Mouse (Mus musculus): ENCODE measurements around the gene Gnai1. TPM values are rescaled to one million over a fixed set of nuclear protein-coding genes. Genes with fewer than 3 reads are reported as not detected.
A peak's percentile ranks its signal among the peaks of the same experiment; 100 is the strongest.

Gnai1 gene
- polyA plus RNA-seq, 1 experiment from 2014 or later, result 90.6 TPM

- Histone ChIP-seq H3K9me3 (no peaks in the 10 kb centered on the region), H3K36me3 (replicated peaks) (no peaks in the 10 kb centered on the region), H3K4me1 (no peaks in the 10 kb centered on the region), H3K4me2 (no peak overlapping the region), H3K4me3 (no peak overlapping the region), H3K9ac (no peak overlapping the region), H3K27ac (no peak overlapping the region), H3K27me3 (replicated peaks) (no peaks in the 10 kb centered on the region)
- ATAC-seq (replicated peaks), result peak; percentile 45; the same call in 1 of the 2 replicates
- WGBS, result 71% methylated on average over 8 of the region's 8 CpGs
Measured at GRCm38 (mm10) chr5:18330726-18331125, 29.4 kb downstream of the Gnai1 start.

- 65% methylated on average over 6 of the region's 6 CpGs for WGBS
- no peaks in the 10 kb centered on the region for H3K36me3 ChIP-seq (replicated peaks)
Measured at GRCm38 (mm10) chr5:18326159-18326558, 34.0 kb downstream of the Gnai1 start.

GRCm38 (mm10) chr5:18323534-18323933 is 36.6 kb downstream of the Gnai1 start:
- Histone ChIP-seq H3K4me1 (no peaks in the 10 kb centered on the region), H3K4me2 (no peak overlapping the region), H3K27me3 (replicated peaks) (no peaks in the 10 kb centered on the region), H3K4me3 (no peak overlapping the region), H3K27ac (no peak overlapping the region), H3K36me3 (replicated peaks) (no peaks in the 10 kb centered on the region), H3K9ac (no peak overlapping the region), H3K9me3 (no peaks in the 10 kb centered on the region)
- no peak for ATAC-seq (replicated peaks)
- 50% methylated on average over 9 of the region's 9 CpGs for WGBS

More at GRCm38 (mm10) chr5:18326159-18326558, 34.0 kb downstream of the Gnai1 start:
- no peak for ATAC-seq (replicated peaks)
- Histone ChIP-seq H3K9me3 (no peaks in the 10 kb centered on the region), H3K4me3 (no peak overlapping the region), H3K27me3 (replicated peaks) (no peaks in the 10 kb centered on the region), H3K9ac (no peak overlapping the region), H3K4me1 (no peaks in the 10 kb centered on the region), H3K27ac (no peak overlapping the region), H3K4me2 (no peak overlapping the region)

- 79% methylated on average over 3 of the region's 3 CpGs for WGBS
- Histone ChIP-seq H3K4me2 (no peak overlapping the region), H3K27ac (no peak overlapping the region), H3K9me3 (no peaks in the 10 kb centered on the region), H3K27me3 (replicated peaks) (no peaks in the 10 kb centered on the region), H3K36me3 (replicated peaks) (no peaks in the 10 kb centered on the region), H3K4me3 (no peak overlapping the region), H3K4me1 (no peaks in the 10 kb centered on the region), H3K9ac (no peak overlapping the region)
- no peak for ATAC-seq (replicated peaks)
Measured at GRCm38 (mm10) chr5:18321661-18322060, 38.5 kb downstream of the Gnai1 start.

- WGBS, result 80% methylated on average over 4 of the region's 4 CpGs
Measured at GRCm38 (mm10) chr5:18318846-18319245, 41.3 kb downstream of the Gnai1 start.

GRCm38 (mm10) chr5:18307229-18307804 is 52.8 kb downstream of the Gnai1 start:
- no peaks in the 10 kb centered on the region for H3K36me3 ChIP-seq (replicated peaks)
- H3K4me2 ChIP-seq, result no peak overlapping the region
- no peaks in the 10 kb centered on the region for H3K4me1 ChIP-seq
- no peaks in the 10 kb centered on the region for H3K9me3 ChIP-seq
- WGBS, result 68% methylated on average over 1 of the region's 1 CpGs
- ATAC-seq (replicated peaks), result no peak
- H3K4me3 ChIP-seq, result no peak overlapping the region
- no peak overlapping the region for H3K27ac ChIP-seq
- no peak overlapping the region for H3K9ac ChIP-seq
- H3K27me3 ChIP-seq (replicated peaks), result no peaks in the 10 kb centered on the region

More at GRCm38 (mm10) chr5:18318846-18319245, 41.3 kb downstream of the Gnai1 start:
- Histone ChIP-seq H3K4me2 (no peak overlapping the region), H3K9me3 (no peaks in the 10 kb centered on the region), H3K9ac (no peak overlapping the region), H3K27me3 (replicated peaks) (no peaks in the 10 kb centered on the region), H3K27ac (no peak overlapping the region), H3K36me3 (replicated peaks) (no peaks in the 10 kb centered on the region), H3K4me1 (no peaks in the 10 kb centered on the region), H3K4me3 (no peak overlapping the region)
- ATAC-seq (replicated peaks), result no peak

GRCm38 (mm10) chr5:18296584-18296983 is 63.6 kb downstream of the Gnai1 start:
- no peak overlapping the region for H3K4me2 ChIP-seq
- no peak overlapping the region for H3K4me3 ChIP-seq
- no peaks in the 10 kb centered on the region for H3K9me3 ChIP-seq
- no peaks in the 10 kb centered on the region for H3K27me3 ChIP-seq (replicated peaks)
- H3K4me1 ChIP-seq, result no peaks in the 10 kb centered on the region
- ATAC-seq (replicated peaks), result no peak
- H3K27ac ChIP-seq, result no peak overlapping the region
- H3K9ac ChIP-seq, result no peak overlapping the region
- 85% methylated on average over 2 of the region's 2 CpGs for WGBS
- H3K36me3 ChIP-seq (replicated peaks), result no peaks in the 10 kb centered on the region

GRCm38 (mm10) chr5:18292744-18293143 is 67.4 kb downstream of the Gnai1 start:
- Histone ChIP-seq H3K4me3 (no peak overlapping the region), H3K9ac (no peak overlapping the region), H3K36me3 (replicated peaks) (0 out of 2 replicates have a peak, but pooled peaks cover 6% of the 10 kb centered on the region), H3K9me3 (no peaks in the 10 kb centered on the region), H3K27me3 (replicated peaks) (no peaks in the 10 kb centered on the region), H3K4me1 (no peaks in the 10 kb centered on the region), H3K27ac (no peak overlapping the region), H3K4me2 (no peak overlapping the region)
- WGBS, result 49% methylated on average over 5 of the region's 5 CpGs
- peak; percentile 80 for ATAC-seq (replicated peaks)

- H3K4me3 ChIP-seq, result no peak overlapping the region
- H3K9ac ChIP-seq, result no peak overlapping the region
- peaks cover 16% of the 10 kb centered on the region; the same call in 1 of the 2 replicates for H3K36me3 ChIP-seq (replicated peaks)
- no peak overlapping the region for H3K4me2 ChIP-seq
- WGBS, result 53% methylated on average over 4 of the region's 4 CpGs
- H3K27me3 ChIP-seq (replicated peaks), result no peaks in the 10 kb centered on the region
- 0 out of 2 replicates have a peak overlapping the region, but pooled peaks have one; percentile 10 for H3K27ac ChIP-seq
- H3K9me3 ChIP-seq, result no peaks in the 10 kb centered on the region
- H3K4me1 ChIP-seq, result no peaks in the 10 kb centered on the region
- ATAC-seq (replicated peaks), result no peak
Measured at GRCm38 (mm10) chr5:18289530-18289929, 70.6 kb downstream of the Gnai1 start.

GRCm38 (mm10) chr5:18288694-18289093 is 71.5 kb downstream of the Gnai1 start:
- 78% methylated on average over 7 of the region's 7 CpGs for WGBS
- H3K9me3 ChIP-seq, result no peaks in the 10 kb centered on the region
- no peaks in the 10 kb centered on the region for H3K4me1 ChIP-seq
- no peak for ATAC-seq (replicated peaks)
- H3K27ac ChIP-seq, result no peak overlapping the region
- H3K36me3 ChIP-seq (replicated peaks), result peaks cover 16% of the 10 kb centered on the region; the same call in 1 of the 2 replicates
- H3K27me3 ChIP-seq (replicated peaks), result no peaks in the 10 kb centered on the region
- no peak overlapping the region for H3K4me2 ChIP-seq
- H3K9ac ChIP-seq, result no peak overlapping the region
- no peak overlapping the region for H3K4me3 ChIP-seq

GRCm38 (mm10) chr5:18288079-18288478 is 72.1 kb downstream of the Gnai1 start:
- H3K4me2 ChIP-seq, result no peak overlapping the region
- WGBS, result 77% methylated on average over 3 of the region's 3 CpGs
- no peaks in the 10 kb centered on the region for H3K27me3 ChIP-seq (replicated peaks)
- no peak for ATAC-seq (replicated peaks)
- no peak overlapping the region for H3K9ac ChIP-seq
- H3K4me3 ChIP-seq, result no peak overlapping the region
- H3K4me1 ChIP-seq, result no peaks in the 10 kb centered on the region
- H3K27ac ChIP-seq, result no peak overlapping the region
- peaks cover 16% of the 10 kb centered on the region; the same call in 1 of the 2 replicates for H3K36me3 ChIP-seq (replicated peaks)
- no peaks in the 10 kb centered on the region for H3K9me3 ChIP-seq

GRCm38 (mm10) chr5:18282095-18282494 is 78.1 kb downstream of the Gnai1 start:
- H3K27ac ChIP-seq, result no peak overlapping the region
- H3K9me3 ChIP-seq, result no peaks in the 10 kb centered on the region
- no peak overlapping the region for H3K4me3 ChIP-seq
- no peak overlapping the region for H3K9ac ChIP-seq
- no peaks in the 10 kb centered on the region for H3K4me1 ChIP-seq
- ATAC-seq (replicated peaks), result no peak
- H3K4me2 ChIP-seq, result no peak overlapping the region
- peaks cover 9% of the 10 kb centered on the region; the same call in 1 of the 2 replicates for H3K36me3 ChIP-seq (replicated peaks)
- 88% methylated on average over 3 of the region's 3 CpGs for WGBS
- H3K27me3 ChIP-seq (replicated peaks), result no peaks in the 10 kb centered on the region

GRCm38 (mm10) chr5:18274352-18274940 is 85.7 kb downstream of the Gnai1 start:
- H3K4me1 ChIP-seq, result no peaks in the 10 kb centered on the region
- H3K27ac ChIP-seq, result no peak overlapping the region
- no peak overlapping the region for H3K4me2 ChIP-seq
- 0 out of 2 replicates have a peak, but pooled peaks cover 6% of the 10 kb centered on the region for H3K36me3 ChIP-seq (replicated peaks)
- ATAC-seq (replicated peaks), result no peak
- no peaks in the 10 kb centered on the region for H3K27me3 ChIP-seq (replicated peaks)
- H3K4me3 ChIP-seq, result no peak overlapping the region
- WGBS, result 92% methylated on average over 7 of the region's 7 CpGs
- H3K9ac ChIP-seq, result no peak overlapping the region
- no peaks in the 10 kb centered on the region for H3K9me3 ChIP-seq
